Mouse (Mus musculus) kidney, postnatal 4 days (tissue): ENCODE data around the gene Cdh24.
A peak's percentile ranks its signal among the peaks of the same experiment; 100 is the strongest.
"Not testable (repeated sequence)": the region's sequence is repeated elsewhere in the genome, so short reads cannot be mapped to it uniquely, and the experiment has no call there.

ENCODE experiments used
- DNase-seq, 2 experiments: peaks; one replicate each; pipeline ENCODE4 v3.0.0; 2021; ENCODE audit warnings: mixed read lengths in 2 of 2

The Cdh24 gene

DNA sequence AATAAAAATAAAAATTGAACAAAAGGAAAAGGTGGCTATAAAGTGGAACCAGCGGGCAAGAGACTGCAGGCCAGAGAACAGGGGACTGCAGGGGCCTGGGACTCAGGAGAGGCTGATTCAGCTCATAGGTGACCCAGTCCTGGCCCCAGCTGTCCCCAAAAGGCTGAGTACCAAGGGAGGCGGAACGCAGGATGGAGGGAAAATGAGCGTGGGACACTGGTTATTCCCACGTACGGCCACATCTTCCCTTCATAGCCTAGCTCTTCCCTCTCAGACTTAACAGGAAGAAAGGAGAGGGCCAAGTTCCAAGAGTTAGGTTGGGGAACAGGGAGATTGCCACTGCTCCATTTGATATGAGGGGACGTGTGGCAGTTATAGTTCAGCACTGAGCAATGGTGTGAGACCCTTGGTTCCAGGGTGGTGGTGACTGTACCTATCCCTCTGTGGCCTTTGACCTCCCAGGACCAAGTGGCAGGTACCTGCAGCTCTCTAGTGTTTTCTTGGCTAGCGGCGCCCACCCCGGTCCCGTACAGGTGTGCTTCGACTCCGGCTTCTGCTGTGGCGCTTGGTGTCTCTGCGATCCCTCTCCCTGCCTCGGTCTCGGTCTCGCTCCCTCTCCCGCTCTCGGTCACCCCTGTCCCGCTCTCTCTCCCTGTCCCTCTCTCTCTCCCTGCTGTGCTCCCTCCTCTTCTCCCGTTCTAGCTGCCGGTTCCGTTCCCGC is 1.2 kb upstream of the Cdh24 start:
- peak in 1 of 2 experiments; percentile 20 for DNase-seq

DNA sequence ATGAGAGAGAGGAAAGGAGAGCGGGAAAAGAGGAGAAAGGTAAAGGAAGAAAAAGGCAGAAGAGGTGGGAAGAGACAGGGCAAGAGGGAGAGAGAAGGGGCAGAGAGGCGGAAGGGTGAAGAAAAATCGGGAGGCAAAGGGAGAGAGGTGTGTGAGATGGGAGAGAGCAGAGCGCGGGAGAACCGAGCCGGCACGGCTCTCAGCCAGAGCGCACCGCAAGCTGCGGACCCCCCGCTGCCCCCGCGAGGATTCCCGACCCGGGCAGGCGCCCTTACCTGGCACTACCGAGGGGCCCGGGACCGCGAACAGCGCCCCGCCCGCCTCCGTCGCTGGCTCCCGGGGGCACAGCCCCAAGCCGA is 239 bp downstream of the Cdh24 start, which contains the start of gene Gm17606:
TSS of gene Gm17606 (plus strand) at position 7 of the 359 bp plus-strand sequence.
- no peak for DNase-seq

DNA sequence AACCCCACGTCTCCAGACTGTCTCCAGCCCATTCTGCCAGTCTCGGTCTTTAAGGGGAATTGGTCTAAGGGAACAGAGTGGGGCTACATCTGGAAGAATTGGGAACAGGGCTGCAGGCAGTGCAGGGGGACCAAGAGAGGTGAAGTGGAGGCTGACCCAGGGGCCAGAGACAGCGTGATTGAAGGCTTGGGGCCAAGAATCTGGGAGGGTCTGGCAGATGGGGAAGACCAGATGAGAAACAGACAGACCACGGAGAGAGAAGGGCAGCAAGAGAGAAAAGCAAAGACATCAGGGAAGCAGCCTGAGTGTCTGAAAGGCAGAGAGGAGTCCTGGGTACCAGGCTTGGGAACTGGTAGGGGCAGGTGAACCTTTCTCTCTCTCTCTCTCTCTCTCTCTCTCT is 1.0 kb downstream of the Cdh24 start:
- DNase-seq, result no peak

DNA sequence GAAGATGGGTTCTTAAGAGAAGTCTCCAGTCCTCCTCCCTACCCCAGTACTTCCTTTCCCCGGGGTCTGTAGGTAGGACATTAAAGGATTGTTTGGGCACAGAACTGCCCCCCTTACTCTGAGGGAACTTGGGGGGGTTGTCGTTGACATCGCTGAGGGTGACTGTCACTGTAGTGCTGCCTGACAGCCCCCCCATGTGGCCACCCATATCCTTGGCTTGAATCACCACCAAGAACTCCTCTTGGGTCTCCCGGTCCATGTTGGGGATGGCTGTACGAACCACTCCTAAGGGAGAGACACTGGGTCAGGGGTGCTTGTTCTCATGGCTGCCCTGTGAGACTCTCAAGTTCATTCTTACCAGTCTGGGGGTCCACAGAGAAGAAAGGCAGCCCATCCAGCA is 3.0 kb downstream of the Cdh24 start:
- DNase-seq, result peak; percentile 36 to 45

DNA sequence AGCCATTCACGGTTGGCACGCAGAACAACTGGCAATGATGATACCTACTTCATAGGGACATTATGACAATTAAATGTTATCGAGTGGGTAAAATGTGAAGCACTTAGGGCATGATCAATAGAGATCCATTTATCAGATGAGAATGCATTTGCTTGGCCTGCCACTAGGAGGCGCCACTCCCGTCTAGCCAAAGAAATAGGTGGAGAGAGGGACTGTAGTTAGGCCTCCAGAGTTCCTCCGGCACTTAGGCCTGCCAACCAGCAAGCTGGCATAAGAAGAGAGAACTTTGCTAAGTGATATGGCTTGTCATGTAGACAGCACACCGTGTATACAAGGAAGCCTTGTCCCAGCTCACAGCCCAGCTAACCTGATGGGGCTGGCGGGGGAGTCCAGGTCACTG is 4.2 kb downstream of the Cdh24 start:
- peak; percentile 71 to 72 for DNase-seq

DNA sequence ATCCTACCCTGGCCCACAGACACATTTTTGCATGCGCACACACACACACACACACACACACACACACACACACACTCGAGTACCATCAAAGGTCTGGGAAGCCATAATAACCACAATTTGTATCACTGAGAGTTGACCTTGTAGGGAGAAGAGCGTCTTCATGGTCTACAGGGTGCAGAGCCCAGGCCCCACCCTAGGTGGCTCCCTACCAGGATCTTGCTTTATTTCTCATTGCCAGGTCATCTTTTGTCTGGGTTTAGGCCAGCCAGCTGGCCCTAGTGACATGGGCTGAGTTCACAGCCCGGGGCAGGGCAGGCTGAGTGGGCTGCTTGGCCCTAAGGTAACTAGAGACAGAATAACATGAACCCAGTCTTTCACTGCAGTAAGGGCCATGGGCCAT is 7.0 kb downstream of the Cdh24 start:
- no peak for DNase-seq

DNA sequence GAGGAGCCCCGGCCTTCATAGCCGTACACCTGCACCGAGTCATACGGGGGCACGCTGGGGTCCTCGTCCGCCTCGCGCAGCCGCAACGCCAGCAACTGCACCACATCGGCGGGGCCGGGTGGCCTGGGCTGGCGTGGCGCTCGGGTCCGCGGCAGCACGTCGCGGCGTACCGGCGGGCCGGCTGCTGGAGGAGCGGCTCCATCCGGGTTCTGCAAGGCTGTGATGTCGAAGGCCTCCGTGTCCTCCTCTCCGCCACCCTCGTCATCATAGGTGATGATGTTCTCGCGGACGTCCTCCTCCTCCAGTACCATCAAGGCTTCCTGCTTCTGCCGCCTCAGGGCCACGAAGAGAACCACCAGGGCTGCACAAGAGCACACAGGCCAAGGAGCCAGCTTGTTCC is 8.9 kb downstream of the Cdh24 start:
- DNase-seq, result no peak

DNA sequence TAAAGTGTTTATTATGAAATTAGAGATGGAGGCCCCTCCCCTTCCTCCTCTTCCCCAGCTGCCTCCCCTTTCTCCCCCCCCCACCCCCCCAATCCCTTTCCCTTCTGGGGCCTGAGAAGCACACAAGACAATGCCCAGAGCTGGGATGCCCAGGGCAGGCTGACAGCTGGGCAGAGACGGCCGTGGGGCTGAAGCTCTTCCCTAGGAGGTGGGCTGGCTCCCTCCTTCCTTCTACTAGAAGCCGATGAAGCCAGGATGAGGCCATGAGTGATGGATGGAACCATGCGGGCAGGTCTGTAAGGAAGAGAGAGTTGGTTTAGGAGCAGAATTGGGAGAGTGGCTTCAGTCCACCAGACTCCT is 9.9 kb downstream of the Cdh24 start:
- no peak for DNase-seq

DNA sequence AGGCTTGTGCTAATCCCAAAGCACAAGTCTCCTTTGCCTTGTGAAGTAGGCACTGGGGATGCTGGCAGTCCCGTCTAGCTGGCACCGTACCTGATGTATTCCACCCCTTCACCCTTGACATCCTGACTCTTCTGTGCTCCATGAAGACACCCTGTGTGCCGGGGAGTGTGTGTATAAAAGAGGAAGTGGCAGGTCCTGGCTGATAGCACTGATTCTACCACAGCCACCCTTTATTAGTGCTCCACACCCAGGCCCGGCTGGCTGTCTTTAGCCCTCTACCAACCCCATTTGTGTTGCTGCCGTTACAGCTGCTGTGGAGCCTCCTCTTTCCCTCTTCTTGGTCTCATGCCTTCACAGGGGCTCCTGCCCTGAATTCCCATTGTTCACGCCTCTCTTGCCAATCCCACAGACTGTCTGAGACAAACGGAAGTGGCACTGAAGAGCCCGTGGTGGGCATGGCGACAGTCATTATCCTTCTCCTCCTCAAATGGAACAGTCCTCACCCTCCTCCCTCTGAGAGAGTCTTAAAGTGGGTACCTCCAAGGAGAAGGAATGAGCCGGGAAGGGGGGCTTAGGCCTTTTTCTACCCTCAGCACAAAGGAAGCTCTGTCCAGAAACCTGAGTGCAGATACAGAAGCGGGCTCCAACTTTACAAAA is 10.5 kb downstream of the Cdh24 start:
- DNase-seq, result no peak

DNA sequence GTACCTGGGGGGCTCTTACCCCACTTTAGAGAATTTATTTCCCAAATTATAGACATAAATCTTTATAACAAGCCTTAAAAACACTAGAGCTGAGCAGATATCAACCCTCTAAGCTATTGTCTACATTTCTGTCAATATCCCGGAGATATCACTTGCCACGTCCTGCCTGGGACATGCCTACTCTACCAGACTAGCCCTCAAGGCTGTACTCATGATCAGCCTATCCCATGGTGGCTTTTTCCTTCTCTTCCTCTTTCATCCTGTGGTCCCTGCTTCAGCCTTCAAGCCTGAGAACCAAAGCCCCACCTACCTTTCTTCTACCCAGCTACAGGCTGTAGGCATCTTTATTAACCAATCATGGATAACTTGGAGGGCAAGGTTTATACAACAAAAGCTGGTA is 11.4 kb downstream of the Cdh24 start:
- no peak for DNase-seq

DNA sequence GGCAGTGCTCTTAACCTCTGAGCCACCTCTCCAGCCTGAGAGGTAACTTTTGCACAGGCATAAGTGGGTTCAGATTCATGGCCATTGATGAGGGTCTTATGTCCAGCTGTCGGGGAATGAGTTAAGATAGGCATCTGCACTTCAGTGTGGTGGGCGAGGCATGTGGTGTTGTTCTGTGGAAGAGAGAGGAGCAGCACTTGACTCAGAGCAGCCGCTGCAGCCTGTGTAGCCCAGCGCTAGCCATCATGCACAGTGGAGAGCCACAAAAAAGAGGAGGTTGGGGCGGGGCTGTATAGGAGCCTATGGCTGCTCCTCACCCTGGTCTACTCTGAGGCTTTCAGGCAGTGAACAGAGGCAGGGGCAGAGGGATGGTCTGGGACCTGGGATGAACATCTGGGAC is 13.1 kb downstream of the Cdh24 start:
- no peak for DNase-seq

DNA sequence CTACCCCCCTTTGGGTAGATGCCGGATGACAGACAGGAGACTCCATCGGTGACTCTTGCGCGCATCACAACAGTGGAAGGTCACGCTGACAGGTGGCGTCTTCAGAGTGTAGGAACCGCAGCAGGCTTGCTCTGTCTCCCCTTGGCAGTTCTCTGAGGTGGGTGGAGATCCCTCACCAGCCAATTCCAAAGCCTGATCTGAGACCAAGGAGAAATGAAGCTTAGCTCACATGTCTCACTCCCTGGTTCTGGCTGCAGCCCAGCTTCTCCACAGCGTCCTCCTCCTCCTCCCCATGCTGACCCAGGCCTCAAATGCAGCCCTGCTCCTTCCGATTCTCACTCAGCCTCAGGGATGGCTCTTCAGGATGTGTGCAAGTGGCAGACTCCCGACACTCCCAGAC is 16.2 kb downstream of the Cdh24 start:
- DNase-seq, result no peak

DNA sequence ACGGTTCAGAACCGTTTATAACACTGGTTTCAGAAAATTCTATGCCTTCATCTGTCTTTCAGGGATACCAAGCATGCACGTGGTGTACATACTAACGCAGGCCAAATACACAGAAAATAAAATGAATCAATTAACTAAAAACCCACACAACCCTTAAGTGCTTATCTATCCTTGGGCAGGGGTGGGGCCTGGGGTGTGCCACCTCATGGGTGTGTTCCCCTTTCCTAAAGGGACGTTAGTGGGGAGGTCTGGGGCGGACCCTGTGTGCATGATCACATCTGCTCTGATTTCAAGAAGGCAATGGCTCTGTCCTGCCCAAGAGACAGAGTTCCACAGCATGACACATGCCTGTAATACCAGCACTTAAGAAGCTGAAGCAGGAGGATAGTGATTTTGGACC is 17.8 kb downstream of the Cdh24 start:
- no peak for DNase-seq

DNA sequence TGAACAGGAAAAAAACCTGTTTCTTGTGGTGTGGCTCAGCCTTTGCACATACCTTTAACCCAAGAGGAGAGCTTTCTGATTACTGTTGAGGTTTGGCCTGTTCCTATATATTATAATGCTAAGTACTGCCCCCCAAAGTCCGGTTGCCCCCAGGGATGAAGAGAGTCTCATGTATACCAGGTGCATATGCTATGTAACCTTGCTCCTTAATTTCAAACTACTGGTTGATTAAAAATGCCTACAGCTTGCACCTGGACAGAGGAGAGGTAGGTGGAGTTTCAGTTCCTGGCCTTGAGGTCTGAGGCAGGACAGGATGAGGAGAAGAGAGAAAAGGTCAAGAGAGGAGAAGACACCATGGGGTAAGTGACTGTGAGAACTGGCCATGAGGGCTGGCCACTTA is 20.0 kb downstream of the Cdh24 start, which contains the start of gene Psmb11:
TSS of gene Psmb11 (plus strand) at position 301 of the 400 bp plus-strand sequence.
- no peak for DNase-seq

DNA sequence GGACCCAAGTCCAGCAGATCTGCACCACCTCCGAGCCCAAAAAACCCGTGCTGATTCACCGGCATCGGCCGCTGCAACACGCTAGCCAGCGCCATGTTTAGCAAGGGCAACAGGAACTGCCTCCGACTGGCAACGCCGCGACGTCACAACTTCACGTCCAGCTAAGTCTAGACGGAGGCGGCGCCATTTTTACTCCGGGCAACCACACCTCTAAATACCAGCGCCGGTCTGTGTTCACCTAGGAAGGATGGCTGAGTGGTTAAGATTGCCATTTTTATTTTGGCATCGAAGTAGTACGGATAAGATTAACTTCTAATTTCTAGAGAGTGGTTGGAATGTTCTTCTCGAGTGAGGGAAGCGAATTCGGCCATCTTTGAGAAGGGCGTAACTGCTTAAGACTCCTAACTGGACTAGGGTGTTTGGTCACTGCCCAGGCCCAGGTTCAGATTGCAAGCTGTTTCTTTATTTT is 23.2 kb downstream of the Cdh24 start, which contains the start of gene Psmb5:
TSS of gene Psmb5 (minus strand) at position 126 of the 469 bp plus-strand sequence.
- peak; percentile 91 to 95 for DNase-seq

DNA sequence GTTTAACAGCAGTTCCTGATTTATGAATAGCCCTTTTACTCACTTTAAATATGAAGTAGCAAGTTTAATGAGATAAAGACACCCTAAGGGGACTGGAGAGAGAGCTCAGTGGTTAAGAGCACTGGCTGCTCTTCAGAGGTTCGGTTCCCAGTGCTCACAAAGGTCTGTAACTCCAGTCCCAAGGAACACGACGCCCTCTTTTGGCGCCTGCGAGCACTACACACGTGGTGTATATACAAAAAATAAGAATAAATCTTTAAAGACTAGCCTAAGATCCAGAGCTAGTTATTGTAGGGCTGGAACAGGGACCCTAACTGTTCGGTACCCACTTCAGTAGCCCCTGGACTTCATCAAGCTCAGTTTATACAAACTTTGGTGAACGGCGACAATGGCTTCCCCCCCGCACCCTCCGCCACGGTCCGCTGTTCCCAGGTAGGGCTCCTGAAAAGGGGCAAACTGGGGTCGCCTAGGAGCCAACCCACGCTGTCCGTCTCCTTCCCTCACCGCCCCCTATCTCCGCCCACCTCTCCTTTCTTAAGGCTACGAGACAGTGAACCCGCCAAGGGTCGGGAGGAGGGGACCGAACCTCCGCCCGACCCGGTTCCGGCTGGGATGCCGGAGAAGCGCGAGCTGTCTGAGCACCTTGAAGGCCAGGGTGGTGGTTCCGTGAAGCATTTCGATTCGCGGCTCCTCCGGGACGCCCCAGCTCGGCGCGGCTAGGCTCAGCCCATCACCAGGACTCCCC is 23.8 kb downstream of the Cdh24 start:
- DNase-seq, result peak; percentile 41 to 54

DNA sequence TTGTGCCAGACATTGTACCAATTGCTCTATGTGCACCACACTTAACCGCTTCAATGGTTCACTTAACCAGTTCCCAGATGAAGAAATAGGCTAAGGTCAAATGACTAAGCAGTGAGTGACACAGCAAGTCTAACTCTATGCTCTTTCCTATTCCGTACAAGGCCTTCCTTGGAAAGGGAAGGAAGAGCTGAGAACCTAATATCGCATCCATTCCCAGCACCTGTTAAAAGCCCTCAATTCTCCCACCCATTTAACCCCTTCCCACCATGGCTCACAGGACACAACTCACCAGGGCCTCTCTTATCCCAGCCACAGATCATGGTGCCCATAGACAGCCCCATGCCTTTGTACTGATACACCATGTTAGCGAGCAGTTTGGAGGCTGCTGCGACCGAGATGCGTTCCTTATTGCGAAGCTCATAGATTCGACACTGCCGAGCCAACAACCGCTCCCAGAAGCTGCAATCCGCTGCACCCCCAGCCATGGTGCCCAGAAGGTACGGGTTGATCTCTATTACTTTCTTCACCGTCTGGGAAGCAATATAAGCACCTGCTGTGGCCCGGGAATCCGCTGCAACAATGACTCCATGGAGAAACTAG is 24.8 kb downstream of the Cdh24 start:
- no peak for DNase-seq

DNA sequence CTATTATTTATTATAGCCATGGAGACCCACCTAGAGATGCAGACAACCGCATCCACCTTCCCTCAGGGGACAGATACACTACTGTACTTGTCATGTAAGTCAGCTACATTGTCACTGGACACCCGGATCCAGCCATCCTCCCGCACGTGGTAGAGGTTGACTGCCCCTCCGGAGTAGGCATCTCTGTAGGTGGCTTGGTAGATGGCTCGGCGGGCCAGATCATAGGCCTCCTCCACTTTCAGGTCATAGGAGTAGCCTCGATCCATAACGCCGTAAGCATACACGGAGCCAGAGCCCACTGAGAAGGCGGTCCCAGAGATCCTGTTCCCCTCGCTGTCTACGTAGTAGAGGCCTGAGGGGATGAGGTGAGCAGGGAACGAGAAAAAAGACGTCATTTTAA is 27.0 kb downstream of the Cdh24 start:
- DNase-seq, result not testable (repeated sequence)

DNA sequence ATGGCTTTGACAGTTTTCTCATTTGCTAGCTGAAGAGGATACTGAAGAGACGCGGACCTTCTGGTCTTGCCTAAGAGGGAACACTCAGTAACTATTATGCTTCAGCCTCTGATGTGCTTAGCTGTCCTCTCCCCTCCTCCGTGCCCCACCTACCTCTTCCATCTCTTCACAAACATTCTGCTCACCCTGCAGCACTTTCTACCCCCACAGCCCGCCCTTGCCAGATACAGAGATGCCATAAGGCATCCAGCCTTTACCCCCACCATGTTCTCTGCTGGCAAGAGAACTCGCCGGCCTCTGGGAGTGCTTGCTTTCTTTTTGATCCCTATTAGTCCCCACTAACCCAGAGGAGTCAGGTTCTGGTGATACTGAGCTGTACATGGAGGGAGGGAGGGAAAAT is 30.5 kb downstream of the Cdh24 start:
- no peak for DNase-seq

DNA sequence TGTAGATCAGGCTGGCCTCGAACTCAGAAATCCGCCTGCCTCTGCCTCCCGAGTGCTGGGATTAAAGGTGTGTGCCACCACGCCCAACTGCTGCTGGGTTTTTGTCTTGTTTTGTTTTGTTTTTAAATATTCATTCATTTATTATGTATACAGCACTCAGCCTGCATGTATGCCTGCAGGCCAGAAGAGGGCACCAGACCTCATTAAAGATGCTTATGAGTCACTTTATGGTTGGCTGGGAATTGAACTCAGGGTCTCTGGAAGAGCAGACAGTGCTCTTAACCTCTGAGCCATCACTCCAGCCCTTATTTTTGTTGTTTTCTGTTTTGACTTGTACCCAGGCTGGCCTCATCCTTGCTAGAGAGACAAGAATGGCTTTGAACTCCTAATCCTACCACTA is 31.2 kb downstream of the Cdh24 start:
- peak in 1 of 2 experiments; percentile 34 for DNase-seq

DNA sequence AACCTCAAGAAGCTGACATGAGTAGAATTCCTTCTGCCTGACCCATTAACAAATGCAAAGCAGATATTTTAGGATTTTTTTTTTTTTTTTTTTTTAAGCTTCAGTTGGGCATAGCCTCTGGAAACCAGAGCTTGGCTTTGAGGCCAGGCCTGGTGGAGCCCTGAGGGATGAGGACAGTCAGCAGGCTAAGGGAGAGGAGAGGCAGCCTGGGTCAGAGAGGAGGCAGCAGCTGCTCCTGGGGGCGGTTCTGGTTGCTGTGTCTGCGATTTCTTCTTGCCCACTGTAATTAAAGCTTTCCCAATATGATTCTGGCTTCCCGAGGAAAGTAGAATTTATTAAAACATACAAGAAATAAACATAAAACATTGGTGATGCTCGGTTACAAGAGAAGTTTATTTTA is 31.9 kb downstream of the Cdh24 start:
- no peak for DNase-seq

DNA sequence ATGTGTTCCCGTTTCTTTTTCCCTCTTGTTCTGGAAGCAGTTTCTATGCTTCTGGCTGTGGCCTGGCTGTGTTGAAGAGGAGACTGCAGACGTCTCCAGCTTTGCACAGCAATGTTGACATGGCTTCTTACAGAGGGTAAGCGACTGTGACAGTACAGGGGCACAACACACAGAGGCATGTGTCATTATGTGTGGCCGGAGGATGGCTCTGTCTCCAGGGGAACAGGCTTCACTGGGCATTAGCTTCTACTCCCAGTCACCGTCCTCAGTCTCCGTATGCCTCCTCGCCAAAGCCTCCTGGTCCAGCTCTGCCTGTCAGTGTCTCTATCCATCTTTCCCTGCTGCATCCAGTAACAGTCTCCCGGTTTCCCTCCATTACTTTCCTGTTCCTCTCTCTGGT is 33.9 kb downstream of the Cdh24 start:
- no peak for DNase-seq

DNA sequence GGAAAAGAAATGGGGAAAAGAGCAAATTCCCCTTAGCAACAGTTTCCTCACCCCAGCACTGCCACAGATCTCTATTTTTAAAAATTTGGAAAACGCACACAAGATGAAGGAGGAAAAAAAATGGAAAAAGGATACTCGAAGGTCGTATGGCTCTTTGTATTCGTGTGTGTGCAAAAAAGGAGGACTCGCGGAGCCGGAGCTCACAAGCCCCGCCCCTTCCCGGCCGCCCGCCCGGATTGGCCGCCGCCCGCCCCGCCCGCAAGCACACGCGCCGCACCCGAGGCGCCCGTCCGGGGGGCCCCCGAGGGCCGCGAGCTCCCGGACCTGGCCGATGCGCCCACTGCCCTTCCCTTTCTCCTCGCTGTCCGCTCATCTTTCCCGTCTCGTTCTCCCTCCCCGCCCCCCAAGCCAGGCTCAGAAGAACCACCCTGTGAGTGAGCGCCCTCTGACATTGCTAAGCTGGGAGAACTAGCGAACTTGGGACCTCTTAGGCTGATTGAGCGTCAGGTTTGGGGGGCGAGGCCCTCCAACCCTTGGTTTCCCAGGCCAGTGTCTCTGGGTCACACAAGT is 35.3 kb downstream of the Cdh24 start, which contains the start of gene 4931414P19Rik:
TSS of gene 4931414P19Rik (minus strand) at position 242 of the 570 bp plus-strand sequence.
- peak; percentile 91 to 95 for DNase-seq
